Mouse (Mus musculus) MEL (cell line): ENCODE measurements at regions not wholly inside any gene's neighbourhood (a gene's known extent, or its start where the extent isn't known, plus 50 kb on each side); places are given as distances from the start of the nearest gene placed in this dataset.

Experiments
- CHD2 ChIP-seq: IDR thresholded peaks from 2 replicates; pipeline ENCODE4 v1.6.1; 2011; ENCODE audit warnings: low read length, improper control_type of control experiment
- E2F4 ChIP-seq: IDR thresholded peaks from 2 replicates; pipeline ENCODE4 v1.6.1; 2011; ENCODE audit warnings: low read depth, low read length, improper control_type of control experiment, borderline replicate concordance
- EP300 ChIP-seq, 2 experiments: IDR thresholded peaks; 2 replicates each; pipeline ENCODE4 v1.6.1; 2011; ENCODE audit warnings: improper control_type of control experiment in 2 of 2, low read length in 2 of 2, low read depth in 1 of 2, mild to moderate bottlenecking in 1 of 2
- GABPA ChIP-seq: IDR thresholded peaks from 2 replicates; pipeline ENCODE4 v1.6.1; 2012; ENCODE audit warnings: low read depth, mild to moderate bottlenecking, inconsistent platforms, low read length, improper control_type of control experiment, moderate library complexity
- POLR2A ChIP-seq, 2 experiments: IDR thresholded peaks; 2 replicates each; pipeline ENCODE4 v1.6.1; 2011 to 2012; ENCODE audit warnings: low read length in 2 of 2, mild to moderate bottlenecking in 2 of 2, control low read depth in 1 of 2, improper control_type of control experiment in 1 of 2, low read depth in 1 of 2, moderate library complexity in 1 of 2; ENCODE audit not compliant: control insufficient read depth in 1 of 2, insufficient read depth in 1 of 2, poor library complexity in 1 of 2
- SIN3A ChIP-seq: IDR thresholded peaks from 2 replicates; pipeline ENCODE4 v1.6.1; 2012; ENCODE audit warnings: low read length, improper control_type of control experiment, inconsistent platforms

GRCm38 (mm10) chr1:189458421-189458820 lies 56.3 kb upstream of the Kcnk2 start:
- TF ChIP-seq EP300 (IDR thresholded peaks at IDR 0.05; ENCODE audit: low read depth in 1 of 2, low read length in 2 of 2), result no peak
- no peak for TF ChIP-seq E2F4
- TF ChIP-seq POLR2A (IDR thresholded peaks at IDR 0.05; ENCODE audit: control insufficient read depth in 1 of 2, insufficient read depth in 1 of 2, low read depth in 1 of 2, low read length in 2 of 2, poor library complexity in 1 of 2), result no peak
- TF ChIP-seq SIN3A, result no peak
- TF ChIP-seq GABPA, result no peak
- no peak for TF ChIP-seq CHD2
